Mouse (Mus musculus): ENCODE results near the gene Gpr84. TPM values are rescaled to one million over a fixed set of nuclear protein-coding genes. Genes with fewer than 3 reads are reported as not detected.

The Gpr84 gene
- polyA plus RNA-seq, 1 experiment: 0.98 TPM

GRCm38 (mm10) chr15:103308876-103309580 is 1.4 kb downstream of the Gpr84 start:
- no peak overlapping the region for H3K27ac ChIP-seq (ENCODE audit: insufficient read depth, low read length)
- no peak overlapping the region for H3K4me3 ChIP-seq (ENCODE audit: insufficient read depth, low read length)
- no peak for TF ChIP-seq CTCF (IDR thresholded peaks at IDR 0.05; ENCODE audit: extremely low read depth, insufficient read depth, low read length)
- no peak for TF ChIP-seq POLR2A (IDR thresholded peaks at IDR 0.05; ENCODE audit: extremely low read depth, insufficient read depth, low read length)
- peaks cover 7% of the 10 kb centered on the region for H3K4me1 ChIP-seq (ENCODE audit: control insufficient read depth, insufficient read depth, low read length)

GRCm38 (mm10) chr15:103308056-103308875 is 2.1 kb downstream of the Gpr84 start:
- TF ChIP-seq POLR2A (IDR thresholded peaks at IDR 0.05; ENCODE audit: extremely low read depth, insufficient read depth, low read length) (no peak), CTCF (IDR thresholded peaks at IDR 0.05; ENCODE audit: extremely low read depth, insufficient read depth, low read length) (no peak)
- no peak overlapping the region for H3K27ac ChIP-seq (ENCODE audit: insufficient read depth, low read length)
- peaks cover 9% of the 10 kb centered on the region for H3K4me1 ChIP-seq (ENCODE audit: control insufficient read depth, insufficient read depth, low read length)

GRCm38 (mm10) chr15:103307125-103307524 is 3.3 kb downstream of the Gpr84 start:
- no peak overlapping the region for H3K4me3 ChIP-seq (ENCODE audit: insufficient read depth, low read length)
- peaks cover 9% of the 10 kb centered on the region for H3K4me1 ChIP-seq (ENCODE audit: control insufficient read depth, insufficient read depth, low read length)
- H3K27ac ChIP-seq (ENCODE audit: insufficient read depth, low read length): no peak overlapping the region
- no peak for TF ChIP-seq POLR2A (IDR thresholded peaks at IDR 0.05; ENCODE audit: extremely low read depth, insufficient read depth, low read length)
- TF ChIP-seq CTCF (IDR thresholded peaks at IDR 0.05; ENCODE audit: extremely low read depth, insufficient read depth, low read length): peak; percentile 94

More at GRCm38 (mm10) chr15:103308056-103308875, 2.1 kb downstream of the Gpr84 start:
- no peak overlapping the region for H3K4me3 ChIP-seq (ENCODE audit: insufficient read depth, low read length)

- TF ChIP-seq CTCF (IDR thresholded peaks at IDR 0.05; ENCODE audit: extremely low read depth, insufficient read depth, low read length): no peak
- TF ChIP-seq POLR2A (IDR thresholded peaks at IDR 0.05; ENCODE audit: extremely low read depth, insufficient read depth, low read length): no peak
- Histone ChIP-seq H3K27ac (ENCODE audit: insufficient read depth, low read length) (peak overlapping the region; percentile 74), H3K4me3 (ENCODE audit: insufficient read depth, low read length) (peak overlapping the region; percentile 38), H3K4me1 (ENCODE audit: control insufficient read depth, insufficient read depth, low read length) (peaks cover 9% of the 10 kb centered on the region)
Observed at GRCm38 (mm10) chr15:103305792-103306645, 4.4 kb downstream of the Gpr84 start.

- TF ChIP-seq CTCF (IDR thresholded peaks at IDR 0.05; ENCODE audit: extremely low read depth, insufficient read depth, low read length) (no peak), POLR2A (IDR thresholded peaks at IDR 0.05; ENCODE audit: extremely low read depth, insufficient read depth, low read length) (peak; percentile 68; the same call in 1 of the 2 replicates)
- Histone ChIP-seq H3K27ac (ENCODE audit: insufficient read depth, low read length) (peak overlapping the region; percentile 74), H3K4me3 (ENCODE audit: insufficient read depth, low read length) (peak overlapping the region; percentile 38), H3K4me1 (ENCODE audit: control insufficient read depth, insufficient read depth, low read length) (peaks cover 9% of the 10 kb centered on the region)
Observed at GRCm38 (mm10) chr15:103305070-103305678, 5.2 kb downstream of the Gpr84 start.

GRCm38 (mm10) chr15:103304616-103304969 is 5.8 kb downstream of the Gpr84 start:
- H3K4me3 ChIP-seq (ENCODE audit: insufficient read depth, low read length): peak overlapping the region; percentile 38
- peaks cover 9% of the 10 kb centered on the region for H3K4me1 ChIP-seq (ENCODE audit: control insufficient read depth, insufficient read depth, low read length)
- no peak for TF ChIP-seq POLR2A (IDR thresholded peaks at IDR 0.05; ENCODE audit: extremely low read depth, insufficient read depth, low read length)
- no peak for TF ChIP-seq CTCF (IDR thresholded peaks at IDR 0.05; ENCODE audit: extremely low read depth, insufficient read depth, low read length)
- H3K27ac ChIP-seq (ENCODE audit: insufficient read depth, low read length): peak overlapping the region; percentile 60

GRCm38 (mm10) chr15:103303916-103304615 is 6.3 kb downstream of the Gpr84 start:
- H3K27ac ChIP-seq (ENCODE audit: insufficient read depth, low read length): peak overlapping the region; percentile 60
- no peak for TF ChIP-seq CTCF (IDR thresholded peaks at IDR 0.05; ENCODE audit: extremely low read depth, insufficient read depth, low read length)
- no peak for TF ChIP-seq POLR2A (IDR thresholded peaks at IDR 0.05; ENCODE audit: extremely low read depth, insufficient read depth, low read length)
- peaks cover 13% of the 10 kb centered on the region for H3K4me1 ChIP-seq (ENCODE audit: control insufficient read depth, insufficient read depth, low read length)

GRCm38 (mm10) chr15:103302341-103303021 is 7.9 kb downstream of the Gpr84 start:
- Histone ChIP-seq H3K27ac (ENCODE audit: insufficient read depth, low read length) (no peak overlapping the region), H3K4me1 (ENCODE audit: control insufficient read depth, insufficient read depth, low read length) (peaks cover 20% of the 10 kb centered on the region), H3K4me3 (ENCODE audit: insufficient read depth, low read length) (no peak overlapping the region)
- no peak for TF ChIP-seq CTCF (IDR thresholded peaks at IDR 0.05; ENCODE audit: extremely low read depth, insufficient read depth, low read length)
- TF ChIP-seq POLR2A (IDR thresholded peaks at IDR 0.05; ENCODE audit: extremely low read depth, insufficient read depth, low read length): no peak

More at GRCm38 (mm10) chr15:103303916-103304615, 6.3 kb downstream of the Gpr84 start:
- peak overlapping the region; percentile 38 for H3K4me3 ChIP-seq (ENCODE audit: insufficient read depth, low read length)
